Mouse (Mus musculus): Measurements from ENCODE around the gene Olfr371. TPM values are rescaled to one million over a fixed set of nuclear protein-coding genes. Genes with fewer than 3 reads are reported as not detected.

Olfr371 gene
- total RNA-seq (2023): not detected

DNA sequence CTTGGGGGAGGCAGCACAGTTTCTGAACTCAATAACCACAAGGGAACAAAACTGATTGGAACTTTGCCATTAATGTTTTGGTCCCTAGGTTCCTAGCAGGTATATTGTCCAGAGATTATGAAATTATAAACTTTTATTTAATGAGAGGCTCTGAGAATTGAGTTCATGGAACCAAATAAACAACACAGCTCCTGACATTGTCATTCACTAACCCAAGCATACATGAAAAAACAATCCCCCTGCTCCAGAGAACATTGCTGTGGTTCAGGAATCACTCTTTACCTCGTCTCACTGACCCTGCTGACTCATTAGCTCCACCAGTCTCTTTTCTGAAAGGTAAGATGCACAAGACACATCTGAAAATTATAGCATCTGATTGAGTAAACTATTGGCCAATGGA lies at the start of gene Olfr371:
Gene Olfr371 (plus strand): TSS at position 301 of the 400 bp plus-strand sequence.

Other genes with a start within 250 kb of the Olfr371 start
- 1,000 to 10,000 TPM in 1 of 2 experiments, 100 to 1,000 TPM in 1; 984 to 1,316 TPM for gene Junb, start 247.3 kb upstream of the Olfr371 start, total RNA-seq (2023)
- 1 to 10 TPM; 3.6 to 4.5 TPM for gene Hook2, start 235.4 kb upstream of the Olfr371 start, total RNA-seq (2023)
- gene Best2, start 211.5 kb upstream of the Olfr371 start, total RNA-seq (2023): not detected
- gene Asna1, start 200.7 kb upstream of the Olfr371 start, total RNA-seq (2023): 10 to 100 TPM; 54.4 to 59.1 TPM
- gene Trir, start 199.2 kb upstream of the Olfr371 start, total RNA-seq (2023): 100 to 1,000 TPM; 172 to 188 TPM
- gene Tnpo2, start 189.1 kb upstream of the Olfr371 start, total RNA-seq (2023): 10 to 100 TPM; 69.8 to 78.0 TPM
- 10 to 100 TPM; 14.6 to 16.2 TPM for gene Fbxw9, start 165.9 kb upstream of the Olfr371 start, total RNA-seq (2023)
- not detected for gene Gm5741, start 158.0 kb upstream of the Olfr371 start, total RNA-seq (2023)
- gene Dhps, start 154.2 kb upstream of the Olfr371 start, total RNA-seq (2023): 100 to 1,000 TPM in 1 of 2 experiments, 10 to 100 TPM in 1; 84.0 to 107 TPM
- 10 to 100 TPM; 54.2 to 62.3 TPM for gene Wdr83os, start 145.2 kb upstream of the Olfr371 start, total RNA-seq (2023)
- 10 to 100 TPM; 13.1 to 20.0 TPM for gene Wdr83, start 144.7 kb upstream of the Olfr371 start, total RNA-seq (2023)
- gene Man2b1, start 142.7 kb upstream of the Olfr371 start, total RNA-seq (2023): 100 to 1,000 TPM; 108 to 116 TPM
- gene Zfp791, start 102.9 kb upstream of the Olfr371 start, total RNA-seq (2023): not detected
- gene Cks1brt, start 74.1 kb upstream of the Olfr371 start, total RNA-seq (2023): not detected
- gene Orc6, start 73.6 kb downstream of the Olfr371 start, total RNA-seq (2023): 10 to 100 TPM; 40.1 to 49.5 TPM
- 10 to 100 TPM; 54.9 to 66.1 TPM for gene Vps35, start 73.8 kb downstream of the Olfr371 start, total RNA-seq (2023)
- gene Mylk3, start 160.4 kb downstream of the Olfr371 start, total RNA-seq (2023): under 1 TPM in 1 of 2 experiments, not detected in 1; 0.83 TPM
- gene 4921524J17Rik, start 206.8 kb downstream of the Olfr371 start, total RNA-seq (2023): 10 to 100 TPM; 17.0 to 18.3 TPM